Mouse (Mus musculus) C2C12 (cell line): Measurements from ENCODE around the gene Grid1. TPM values are rescaled to one million over a fixed set of nuclear protein-coding genes. Genes with fewer than 3 reads are reported as not detected.

Experiments used
- H3K27me3 ChIP-seq: one replicate; pipeline ENCODE4 v1.6.1; 2011; ENCODE audit not compliant: control insufficient read depth, insufficient read depth, insufficient read length
- H3K36me3 ChIP-seq: one replicate; pipeline ENCODE4 v1.6.1; 2011; ENCODE audit not compliant: control insufficient read depth, insufficient read depth
- H3K4me3 ChIP-seq: one replicate; pipeline ENCODE4 v1.5.1; 2011; ENCODE audit warnings: mild to moderate bottlenecking, control low read depth; ENCODE audit not compliant: poor library complexity, insufficient read depth, severe bottlenecking
- H3K79me2 ChIP-seq: one replicate; pipeline ENCODE4 v1.6.1; 2011; ENCODE audit not compliant: control insufficient read depth, insufficient read depth
- H3K79me3 ChIP-seq: one replicate; pipeline ENCODE4 v1.6.1; 2011; ENCODE audit warnings: low read depth, control low read depth
- H3ac ChIP-seq: one replicate; pipeline ENCODE3; 2011; ENCODE audit warnings: low read depth; ENCODE audit not compliant: control insufficient read depth, insufficient read length
- CEBPB ChIP-seq: IDR thresholded peaks from one replicate; pipeline ENCODE4 v1.6.1; 2011; ENCODE audit warnings: low read depth, mild to moderate bottlenecking, control low read depth, moderate library complexity
- CTCF ChIP-seq: IDR thresholded peaks from one replicate; pipeline ENCODE4 v1.5.1; 2011; ENCODE audit not compliant: control insufficient read depth, insufficient read depth, insufficient read length
- FOSL1 ChIP-seq: IDR thresholded peaks from one replicate; pipeline ENCODE4 v1.8.0; 2011; ENCODE audit warnings: mild to moderate bottlenecking, low read length; ENCODE audit not compliant: poor library complexity, insufficient read depth, severe bottlenecking
- MAX ChIP-seq: IDR thresholded peaks from one replicate; pipeline ENCODE4 v1.6.1; 2011; ENCODE audit warnings: mild to moderate bottlenecking, control low read depth
- MYOD1 ChIP-seq: IDR thresholded peaks from one replicate; pipeline ENCODE4 v1.6.1; 2011; ENCODE audit warnings: low read depth; ENCODE audit not compliant: control insufficient read depth, insufficient read length
- MYOG ChIP-seq: IDR thresholded peaks from one replicate; pipeline ENCODE4 v1.6.1; 2011; ENCODE audit not compliant: control insufficient read depth, insufficient read length; ENCODE audit errors: extremely low read depth
- USF1 ChIP-seq: IDR thresholded peaks from one replicate; pipeline ENCODE4 v1.6.1; 2011; ENCODE audit warnings: low read depth, mild to moderate bottlenecking, control low read depth, moderate library complexity
- polyA plus RNA-seq: library from polyadenylated mRNA; unstranded; fragments of >200 nt; fragmentation: generic; extraction: Trizol; gene quantifications from one replicate; pipeline ENCODE4 v1.2.1, GENCODE M21; 2012; ENCODE audit warnings: missing spikeins

Grid1 gene
- polyA plus RNA-seq, 1 experiment, result 0.04 TPM

DNA sequence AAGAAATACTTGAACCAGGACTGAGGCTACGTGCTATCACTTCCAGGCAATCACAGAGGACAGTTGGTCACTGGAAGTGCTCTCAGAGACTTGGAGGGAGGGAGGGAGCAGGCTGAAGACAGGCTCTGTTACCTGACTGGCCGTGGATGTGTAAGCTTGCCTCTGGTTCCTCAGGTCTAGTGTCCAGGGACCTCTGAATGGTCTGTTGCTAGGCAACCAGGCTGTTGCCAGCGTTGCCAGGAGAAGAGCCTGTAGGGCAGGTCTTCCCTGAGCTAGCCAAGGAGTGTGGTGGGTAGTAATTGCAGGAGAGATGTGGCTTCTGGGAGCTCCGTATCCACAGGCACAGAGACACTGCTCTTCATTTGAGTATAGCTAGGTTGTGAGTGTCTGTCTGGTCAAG, 113.3 kb downstream of the Grid1 start:
- no peaks in the 10 kb centered on the region for H3K36me3 ChIP-seq
- no peaks in the 10 kb centered on the region for H3K79me3 ChIP-seq
- H3K27me3 ChIP-seq, result no peaks in the 10 kb centered on the region
- H3K4me3 ChIP-seq, result no peak overlapping the region
- no peak overlapping the region for H3ac ChIP-seq
- H3K79me2 ChIP-seq, result no peaks in the 10 kb centered on the region
- no peak for TF ChIP-seq MYOG
- TF ChIP-seq MAX, result no peak
- no peak for TF ChIP-seq MYOD1
- TF ChIP-seq FOSL1, result no peak
- TF ChIP-seq USF1, result no peak
- no peak for TF ChIP-seq CEBPB

DNA sequence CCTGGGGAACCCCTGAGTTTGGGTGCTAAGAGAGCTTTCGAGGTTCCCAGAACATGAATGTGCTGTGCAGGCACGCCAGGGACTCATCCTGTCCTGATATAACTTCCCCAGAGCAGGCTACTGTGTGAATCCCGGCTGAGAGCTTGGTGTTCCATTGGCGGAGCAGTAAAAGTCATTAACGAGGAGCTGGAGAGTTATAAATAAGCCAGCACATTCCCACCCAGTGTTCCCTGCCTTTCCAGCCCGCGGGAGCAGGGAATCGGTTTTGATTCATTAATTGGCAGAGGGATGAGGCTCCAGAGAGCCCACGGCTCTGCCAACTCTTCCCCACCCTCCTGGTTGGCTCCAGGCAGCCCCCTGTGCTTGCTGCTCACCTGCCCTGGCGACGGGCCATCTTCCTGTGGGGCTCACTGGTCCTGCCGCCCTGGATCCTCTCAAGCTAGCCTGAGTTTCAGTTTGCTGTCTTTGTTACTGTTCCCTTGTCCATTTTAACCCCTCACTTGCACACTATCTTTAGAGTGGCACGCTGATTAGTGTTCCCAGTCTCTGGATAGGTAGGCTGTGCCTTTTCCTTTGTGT, 116.4 kb downstream of the Grid1 start:
- Histone ChIP-seq H3K27me3 (no peaks in the 10 kb centered on the region), H3K79me3 (no peaks in the 10 kb centered on the region), H3K4me3 (peak overlapping the region; percentile 6), H3ac (no peak overlapping the region), H3K36me3 (no peaks in the 10 kb centered on the region), H3K79me2 (no peaks in the 10 kb centered on the region)
- no peak for TF ChIP-seq MAX
- no peak for TF ChIP-seq MYOD1
- TF ChIP-seq CEBPB, result no peak

DNA sequence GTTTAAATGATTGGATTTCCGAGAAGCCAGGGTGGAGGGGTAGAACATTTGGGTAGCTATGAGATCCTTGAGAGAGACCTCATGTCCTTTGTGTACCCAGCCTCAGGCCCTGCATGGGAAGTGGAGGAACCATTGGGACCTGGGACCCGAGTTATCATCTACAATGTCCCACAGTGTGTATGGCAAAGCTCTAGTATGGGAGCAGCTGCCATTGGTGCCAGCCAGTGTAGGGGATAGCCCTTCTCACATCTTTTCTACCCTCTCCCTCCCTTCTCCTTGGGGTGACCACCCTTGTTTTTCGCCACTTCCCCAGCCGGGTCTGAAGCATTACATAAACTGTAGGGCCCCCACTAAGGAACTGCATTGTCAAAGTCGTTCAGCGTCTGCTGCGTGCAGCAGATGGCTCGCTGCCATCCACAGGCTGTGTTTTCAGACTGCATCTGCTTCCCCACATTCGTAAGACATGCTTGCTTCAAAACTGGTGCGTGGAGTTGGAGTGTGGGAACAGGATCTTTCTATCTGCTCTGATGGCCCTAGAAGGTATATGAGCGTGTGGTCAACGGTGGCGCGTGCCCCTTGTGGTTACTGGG, 124.6 kb downstream of the Grid1 start:
- H3K36me3 ChIP-seq, result no peaks in the 10 kb centered on the region
- no peak overlapping the region for H3K4me3 ChIP-seq
- TF ChIP-seq CTCF (no peak), USF1 (no peak), FOSL1 (no peak), MYOD1 (no peak), MYOG (no peak), CEBPB (no peak), MAX (no peak)
- no peaks in the 10 kb centered on the region for H3K79me3 ChIP-seq
- H3ac ChIP-seq, result no peak overlapping the region
- H3K79me2 ChIP-seq, result no peaks in the 10 kb centered on the region
- H3K27me3 ChIP-seq, result no peaks in the 10 kb centered on the region

DNA sequence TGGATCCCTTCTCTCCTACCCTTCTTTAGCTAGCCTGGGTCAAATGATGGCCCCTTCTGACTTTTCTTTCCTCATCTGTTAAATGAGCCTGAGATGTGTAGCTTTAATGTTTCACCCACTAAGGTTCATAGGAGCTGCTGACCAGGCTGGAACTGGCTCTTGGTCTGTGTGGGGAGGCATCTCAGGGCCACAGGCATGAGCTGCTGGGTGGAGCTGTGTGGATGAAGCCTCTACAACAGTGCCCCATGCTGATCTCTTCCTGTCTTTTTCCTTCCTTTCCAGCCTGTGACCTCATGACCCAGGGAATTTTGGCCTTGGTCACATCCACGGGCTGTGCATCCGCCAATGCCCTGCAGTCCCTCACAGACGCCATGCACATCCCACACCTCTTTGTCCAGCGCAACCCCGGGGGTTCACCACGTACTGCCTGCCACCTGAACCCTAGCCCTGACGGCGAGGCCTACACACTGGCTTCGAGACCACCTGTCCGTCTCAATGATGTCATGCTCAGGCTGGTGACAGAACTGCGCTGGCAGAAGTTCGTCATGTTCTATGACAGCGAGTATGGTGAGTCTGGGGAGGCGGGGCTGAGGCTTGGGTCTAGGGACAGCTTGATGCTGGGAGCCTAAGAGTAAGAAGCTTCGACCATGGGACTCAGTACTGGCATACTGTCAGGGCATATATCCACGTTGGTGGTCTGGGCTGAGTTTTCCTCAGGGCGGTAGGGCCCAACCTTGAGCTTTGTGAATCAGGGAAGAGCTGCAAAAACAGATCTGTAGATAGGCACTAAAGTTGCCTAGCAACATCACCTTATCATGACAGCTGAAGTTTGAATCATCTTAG, 125.8 kb downstream of the Grid1 start:
- Histone ChIP-seq H3K79me2 (no peaks in the 10 kb centered on the region), H3K4me3 (no peak overlapping the region), H3K36me3 (no peaks in the 10 kb centered on the region)

DNA sequence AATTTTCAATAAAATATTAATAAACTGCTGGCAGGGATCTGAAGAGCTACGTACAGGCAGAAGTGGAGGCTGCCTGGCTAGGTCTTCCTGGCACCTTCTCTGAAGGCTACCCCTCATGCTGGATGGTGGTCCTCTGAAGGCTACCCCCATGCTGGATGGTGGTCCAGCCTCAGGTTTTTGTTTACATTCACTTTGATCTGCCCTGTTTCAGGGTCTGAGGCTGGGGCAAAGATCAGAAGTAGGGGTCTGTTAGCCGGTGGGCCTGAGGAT, 126.3 kb downstream of the Grid1 start:
- Histone ChIP-seq H3K27me3 (no peaks in the 10 kb centered on the region), H3ac (no peak overlapping the region), H3K4me3 (no peak overlapping the region), H3K79me2 (no peaks in the 10 kb centered on the region), H3K36me3 (no peaks in the 10 kb centered on the region), H3K79me3 (no peaks in the 10 kb centered on the region)
- TF ChIP-seq MYOG, result no peak

More for the DNA sequence above, 125.8 kb downstream of the Grid1 start:
- Histone ChIP-seq H3ac (no peak overlapping the region), H3K79me3 (no peaks in the 10 kb centered on the region), H3K27me3 (no peaks in the 10 kb centered on the region)
- TF ChIP-seq CEBPB, result no peak
- no peak for TF ChIP-seq MAX
- TF ChIP-seq MYOG, result no peak
- no peak for TF ChIP-seq CTCF
- no peak for TF ChIP-seq FOSL1

DNA sequence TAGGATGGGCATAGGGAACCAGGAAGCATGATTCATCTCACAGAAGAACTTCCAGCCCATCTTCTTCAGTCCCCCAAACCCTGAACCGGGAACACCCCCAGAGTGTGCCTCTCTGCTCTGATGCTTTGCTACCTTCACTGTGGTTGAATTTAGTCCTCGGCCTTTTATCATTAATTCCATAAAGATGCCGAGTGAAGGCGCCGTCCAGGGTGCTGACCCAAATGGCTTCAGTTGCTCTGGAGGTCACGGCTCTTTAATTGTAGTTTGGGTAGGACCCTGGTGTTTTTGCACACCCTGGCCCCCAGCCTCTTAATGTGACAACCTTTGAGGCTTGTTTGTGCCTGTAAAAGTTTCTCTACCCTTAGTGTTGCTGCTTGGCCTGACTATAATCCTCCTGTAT, 128.3 kb downstream of the Grid1 start:
- H3K4me3 ChIP-seq, result no peak overlapping the region
- H3K27me3 ChIP-seq, result no peaks in the 10 kb centered on the region
- no peak for TF ChIP-seq CTCF
- TF ChIP-seq CEBPB, result no peak
- TF ChIP-seq USF1, result no peak
- TF ChIP-seq MYOD1, result no peak
- TF ChIP-seq MAX, result no peak
- TF ChIP-seq MYOG, result no peak
- TF ChIP-seq FOSL1, result no peak
- H3K79me3 ChIP-seq, result no peaks in the 10 kb centered on the region
- no peaks in the 10 kb centered on the region for H3K79me2 ChIP-seq
- H3ac ChIP-seq, result no peak overlapping the region
- no peaks in the 10 kb centered on the region for H3K36me3 ChIP-seq
